Mouse (Mus musculus) hindbrain, postnatal 0 days (tissue): Measurements from ENCODE around the gene Dct. TPM values are rescaled to one million over a fixed set of nuclear protein-coding genes. Genes with fewer than 3 reads are reported as not detected.

Source experiments
- ATAC-seq: fragments of 200-750 bp; cut with Nextera tagmentation; 2 replicates; pipeline ENCODE4 v1.8.0; 2017; ENCODE audit warnings: mild to moderate bottlenecking, moderate TSS enrichment, moderate library complexity
- DNase-seq: peaks from one replicate; pipeline ENCODE4 v3.0.0-alpha.2; 2015; ENCODE audit warnings: low spot score
- H3K27ac ChIP-seq: fragments of 300-500 bp; sonication (generic); 2 replicates; pipeline ENCODE4 v1.5.1; 2014; ENCODE audit warnings: mild to moderate bottlenecking
- H3K27me3 ChIP-seq: fragments of 300-500 bp; sonication (generic); 2 replicates; pipeline ENCODE4 v1.6.1; 2014; ENCODE audit warnings: low read length, mixed read lengths; ENCODE audit not compliant: insufficient read depth
- H3K36me3 ChIP-seq: fragments of 300-500 bp; sonication (generic); 2 replicates; pipeline ENCODE4 v1.6.1; 2014; ENCODE audit warnings: low read length, mixed read lengths; ENCODE audit not compliant: insufficient read depth
- H3K4me1 ChIP-seq: fragments of 300-500 bp; sonication (generic); 2 replicates; pipeline ENCODE4 v1.6.1; 2014; ENCODE audit warnings: antibody characterized with exemption, low read length, mixed read lengths; ENCODE audit not compliant: insufficient read depth
- H3K4me2 ChIP-seq: fragments of 300-500 bp; sonication (generic); 2 replicates; pipeline ENCODE4 v1.6.1; 2014; ENCODE audit warnings: low read depth, mild to moderate bottlenecking, low read length, moderate library complexity, mixed read lengths
- H3K4me3 ChIP-seq: fragments of 300-500 bp; sonication (generic); 2 replicates; pipeline ENCODE4 v1.5.1; 2014; ENCODE audit warnings: low read length
- H3K9ac ChIP-seq: fragments of 300-500 bp; sonication (generic); replicated peaks from 2 replicates; pipeline ENCODE4 v1.6.1; 2014; ENCODE audit warnings: mild to moderate bottlenecking, low read length, moderate library complexity, mixed read lengths
- H3K9me3 ChIP-seq: fragments of 300-500 bp; sonication (generic); 2 replicates; pipeline ENCODE4 v1.6.1; 2016; ENCODE audit warnings: low read length, mixed read lengths
- CTCF ChIP-seq: IDR thresholded peaks from 2 replicates; pipeline ENCODE4 v1.5.1; 2016; ENCODE audit warnings: antibody characterized with exemption, control low read depth, low read depth
- WGBS: fragments of 180-500 bp; shearing (Covaris S2); extraction: QIAGEN DNeasy Blood & Tissue Kit; methylation state at CpG from one replicate; pipeline ENCODE4 v1.1.7; 2014; 5-methylcytosine and 5-hydroxymethylcytosine counted together
- polyA plus RNA-seq: library from polyadenylated mRNA; unstranded; fragments of >200 nt; fragmentation: Nextera tagmentation; extraction: Ambion mirVana; gene quantifications from 2 replicates; pipeline ENCODE4 v1.2.1, GENCODE M21; 2015
- total RNA-seq: library from RNA; depleted of rRNA; stranded (reverse); fragments of >200 nt; gene quantifications from 2 replicates; pipeline ENCODE4 v1.2.3, GENCODE M21; 2014; rRNA removed

Gene Dct
- total and polyA plus RNA-seq, 2 experiments from 2014 or later = 0.10 to 0.70 TPM

DNA sequence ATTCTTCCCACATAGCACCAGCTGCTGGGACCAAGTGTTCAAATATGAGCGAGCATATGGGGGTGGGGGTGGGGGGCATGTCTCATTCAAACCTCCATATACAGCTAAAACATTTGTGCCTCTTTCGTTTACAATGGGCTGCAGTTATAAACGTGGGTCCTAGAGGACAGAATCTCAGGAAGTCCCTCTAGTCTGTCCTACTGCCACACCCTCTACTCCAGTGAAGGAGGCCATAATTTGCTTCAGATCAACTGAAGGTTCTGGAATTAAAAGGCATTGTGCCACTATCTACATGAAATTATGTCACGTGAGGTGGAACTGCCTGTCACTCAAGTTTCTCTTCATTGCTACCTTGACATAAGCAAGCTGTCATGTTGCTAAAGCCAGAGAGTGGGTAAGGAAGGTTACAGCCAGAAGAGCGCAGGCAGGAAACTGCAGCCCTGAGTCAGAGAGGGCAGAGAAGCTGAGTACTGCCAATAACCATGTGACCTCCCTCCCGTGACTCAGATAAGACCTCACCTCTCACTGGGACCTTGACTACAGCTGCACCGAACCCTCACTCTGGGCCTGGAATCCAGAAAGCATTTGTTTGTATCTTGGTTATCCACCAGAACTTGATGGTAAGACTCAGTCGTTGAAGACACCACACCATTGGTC is 59.3 kb downstream of the Dct start:
- H3K27ac ChIP-seq = no peak overlapping the region
- 62% methylated on average over 8 of the region's 8 CpGs for WGBS
- no peak overlapping the region for H3K4me3 ChIP-seq
- no peaks in the 10 kb centered on the region for H3K9me3 ChIP-seq
- ATAC-seq (no peak), DNase-seq (no peak)
- no peaks in the 10 kb centered on the region for H3K4me1 ChIP-seq
- H3K27me3 ChIP-seq = no peaks in the 10 kb centered on the region
- no peak overlapping the region for H3K4me2 ChIP-seq
- H3K9ac ChIP-seq = no peak overlapping the region
- no peaks in the 10 kb centered on the region for H3K36me3 ChIP-seq
- TF ChIP-seq CTCF = no peak

DNA sequence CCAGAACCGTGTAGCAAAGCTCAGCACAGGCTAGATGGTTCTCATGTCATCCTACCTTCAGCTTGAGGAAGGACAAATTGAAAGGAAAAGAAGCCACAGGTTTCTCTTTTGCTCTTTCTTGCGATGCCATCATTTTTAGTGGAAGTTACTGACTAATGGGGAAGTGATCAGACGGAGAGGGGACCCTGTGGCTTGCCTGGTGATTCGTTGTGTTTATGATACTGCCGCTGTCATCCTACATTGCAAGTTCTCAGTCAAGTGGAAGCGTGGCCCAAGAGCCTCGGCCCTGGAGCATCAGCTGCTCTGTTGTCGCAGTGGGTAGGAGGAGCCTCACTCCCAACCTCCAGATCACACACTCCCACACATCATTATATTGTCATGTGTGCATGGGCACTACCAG is 61.8 kb downstream of the Dct start:
- no peak overlapping the region for H3K4me2 ChIP-seq
- ATAC-seq = no peak
- 81% methylated on average over 8 of the region's 8 CpGs for WGBS

DNA sequence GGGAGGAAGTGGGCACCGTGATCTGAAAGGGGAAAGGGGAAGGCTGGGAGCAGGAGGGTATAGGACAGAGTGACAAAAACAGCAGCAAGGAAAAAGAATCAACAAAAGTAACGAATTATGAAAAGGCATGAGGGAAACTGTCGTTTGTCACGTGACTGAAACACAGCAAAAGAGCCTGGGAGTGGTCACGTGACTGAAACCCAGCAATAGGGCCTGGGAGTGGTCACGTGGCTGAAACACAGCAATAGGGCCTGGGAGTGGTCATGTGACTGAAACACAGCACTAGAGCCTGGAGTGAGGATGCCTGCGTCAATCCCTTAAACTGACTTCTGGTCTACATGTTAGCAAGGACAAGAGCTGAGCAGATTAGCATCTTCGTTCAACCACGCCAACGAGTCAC is 63.6 kb downstream of the Dct start:
- no peak for TF ChIP-seq CTCF
- DNase-seq (no peak), ATAC-seq (no peak)
- Histone ChIP-seq H3K9ac (no peak overlapping the region), H3K9me3 (no peaks in the 10 kb centered on the region), H3K27me3 (no peaks in the 10 kb centered on the region), H3K36me3 (no peaks in the 10 kb centered on the region), H3K4me1 (no peaks in the 10 kb centered on the region), H3K4me3 (no peak overlapping the region), H3K4me2 (no peak overlapping the region), H3K27ac (no peak overlapping the region)
- WGBS = 85% methylated on average over 10 of the region's 10 CpGs

More for the DNA sequence above, 61.8 kb downstream of the Dct start:
- no peak for TF ChIP-seq CTCF
- no peak overlapping the region for H3K27ac ChIP-seq
- H3K27me3 ChIP-seq = no peaks in the 10 kb centered on the region
- no peak overlapping the region for H3K4me3 ChIP-seq
- H3K4me1 ChIP-seq = no peaks in the 10 kb centered on the region
- no peaks in the 10 kb centered on the region for H3K9me3 ChIP-seq
- H3K9ac ChIP-seq = no peak overlapping the region
- DNase-seq = no peak
- no peaks in the 10 kb centered on the region for H3K36me3 ChIP-seq

DNA sequence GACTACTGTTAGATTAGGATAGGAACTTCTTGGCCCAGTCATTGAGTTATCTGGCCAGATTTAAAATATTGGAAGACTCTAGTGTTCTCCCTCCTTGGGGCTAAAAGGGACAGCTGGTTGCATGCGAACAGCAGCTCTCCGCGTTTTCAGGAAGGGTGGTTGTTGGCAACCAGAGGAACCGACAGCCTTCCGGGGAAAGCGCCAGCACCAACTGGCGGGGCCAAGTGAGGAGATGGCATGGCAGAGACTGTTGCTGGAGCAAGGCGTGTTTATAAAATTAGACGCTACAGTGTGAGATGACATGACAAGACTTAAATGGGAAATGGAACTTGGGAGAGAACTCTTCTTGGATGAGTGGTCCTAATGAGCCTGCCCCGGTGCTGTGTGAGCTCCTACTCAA is 70.5 kb downstream of the Dct start:
- Histone ChIP-seq H3K27ac (no peak overlapping the region), H3K4me1 (no peaks in the 10 kb centered on the region), H3K9ac (no peak overlapping the region), H3K27me3 (no peaks in the 10 kb centered on the region), H3K9me3 (no peaks in the 10 kb centered on the region), H3K4me3 (no peak overlapping the region), H3K4me2 (no peak overlapping the region), H3K36me3 (no peaks in the 10 kb centered on the region)
- TF ChIP-seq CTCF = no peak
- DNase-seq (peak; percentile 19), ATAC-seq (no peak)
- 81% methylated on average over 10 of the region's 10 CpGs for WGBS

DNA sequence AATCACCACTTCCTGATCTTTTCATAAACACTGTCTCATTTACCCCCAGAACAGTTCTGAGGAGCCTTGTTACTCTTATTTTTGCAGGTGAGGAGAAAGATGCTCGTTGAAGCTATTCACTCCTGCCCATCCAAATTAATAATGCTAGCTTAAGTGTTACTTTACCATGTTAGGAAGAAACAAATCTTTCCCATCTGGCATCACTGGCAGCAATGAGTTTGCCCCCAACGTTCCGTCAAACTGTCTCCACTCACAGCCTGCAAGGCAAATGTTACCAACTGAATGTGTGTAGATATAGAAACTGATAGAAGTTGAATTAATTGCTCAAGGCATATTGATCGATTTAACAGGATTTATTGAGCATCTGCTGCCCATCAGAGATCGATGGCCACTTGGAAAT is 79.5 kb downstream of the Dct start:
- 88% methylated on average over 5 of the region's 5 CpGs for WGBS
- TF ChIP-seq CTCF = no peak

More for the DNA sequence above, 79.5 kb downstream of the Dct start:
- Histone ChIP-seq H3K4me3 (no peak overlapping the region), H3K4me1 (no peaks in the 10 kb centered on the region), H3K9me3 (no peaks in the 10 kb centered on the region), H3K4me2 (no peak overlapping the region), H3K36me3 (no peaks in the 10 kb centered on the region), H3K9ac (no peak overlapping the region), H3K27me3 (no peaks in the 10 kb centered on the region), H3K27ac (no peak overlapping the region)
- no peak for DNase-seq
- ATAC-seq = no peak

Other genes starting within 250 kb of the Dct start
- gene Tgds, start 80.5 kb upstream of the Dct start, total RNA-seq = 8.1 and 10.0 TPM in 2 replicates
- 8.8 and 10.3 TPM in 2 replicates for gene Tgds, start 80.5 kb upstream of the Dct start, polyA plus RNA-seq
- gene Gpr180, start 84.9 kb upstream of the Dct start, total RNA-seq = 53.7 and 68.2 TPM in 2 replicates
- gene Gpr180, start 84.9 kb upstream of the Dct start, polyA plus RNA-seq = 50.1 and 50.4 TPM in 2 replicates
- 15.9 and 20.1 TPM in 2 replicates for gene Sox21, start 184.8 kb upstream of the Dct start, total RNA-seq
- gene Sox21, start 184.8 kb upstream of the Dct start, polyA plus RNA-seq = 4.1 TPM in 2 replicates
- not detected in 2 replicates for gene Gm9376, start 214.7 kb upstream of the Dct start, total RNA-seq
- gene Gm9376, start 214.7 kb upstream of the Dct start, polyA plus RNA-seq = not detected in 2 replicates